Mouse (Mus musculus): Measurements from ENCODE around the gene Hexim2.

Gene Hexim2

DNA sequence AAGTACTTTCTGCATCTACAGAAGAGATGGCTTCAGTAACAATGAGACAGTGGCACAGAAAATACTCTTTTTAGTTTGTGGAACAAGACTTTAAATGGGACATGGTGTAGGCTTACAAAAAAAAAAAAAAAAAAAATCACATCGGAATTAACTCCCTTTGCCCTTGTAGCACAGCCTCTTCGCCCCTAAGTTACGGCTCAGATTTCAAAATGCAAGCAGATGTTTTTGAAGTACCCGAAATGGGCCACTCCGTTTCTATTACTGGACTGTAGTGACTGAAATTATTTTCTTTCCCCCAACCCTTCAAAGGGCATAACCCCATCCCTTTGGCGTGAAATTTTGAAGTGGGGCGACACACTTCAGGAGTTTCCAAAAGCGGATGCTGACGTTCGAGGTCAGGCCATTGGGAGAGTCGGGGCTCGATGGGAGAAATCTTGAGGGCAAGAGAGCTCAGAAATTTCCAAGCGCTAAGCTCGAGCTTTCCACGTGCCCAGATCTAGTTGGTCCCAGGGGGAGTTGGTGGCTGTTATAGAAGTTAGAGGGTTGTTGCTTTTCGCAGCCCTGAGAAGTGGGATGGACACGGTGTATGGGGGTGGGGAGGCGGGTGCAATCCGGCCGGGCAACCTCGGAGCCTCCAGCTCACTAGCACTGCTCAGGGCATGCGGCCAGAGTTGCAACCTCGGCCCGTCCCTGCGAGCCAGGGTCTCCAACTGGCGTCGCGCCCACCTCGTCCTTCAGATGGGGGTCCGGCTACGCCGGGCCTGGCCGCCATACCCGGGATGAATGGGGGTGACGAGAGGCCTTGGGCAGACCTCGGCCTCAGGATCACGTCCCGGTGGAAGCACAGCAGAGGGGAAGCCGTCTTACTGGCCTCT lies at the start of gene Hexim2:
Gene Hexim2, plus strand, starts transcription at position 729 of the 875 bp plus-strand sequence.
- peak; percentile 43 for DNase-seq (ENCODE audit: low read depth)

GRCm38 (mm10) chr11:103093306-103093705 lies 38.9 kb upstream of the Hexim2 start:
- no peak for DNase-seq (ENCODE audit: low read depth)

GRCm38 (mm10) chr11:103093862-103094833 lies 38.1 kb upstream of the Hexim2 start:
- DNase-seq (ENCODE audit: low read depth), result no peak

DNA sequence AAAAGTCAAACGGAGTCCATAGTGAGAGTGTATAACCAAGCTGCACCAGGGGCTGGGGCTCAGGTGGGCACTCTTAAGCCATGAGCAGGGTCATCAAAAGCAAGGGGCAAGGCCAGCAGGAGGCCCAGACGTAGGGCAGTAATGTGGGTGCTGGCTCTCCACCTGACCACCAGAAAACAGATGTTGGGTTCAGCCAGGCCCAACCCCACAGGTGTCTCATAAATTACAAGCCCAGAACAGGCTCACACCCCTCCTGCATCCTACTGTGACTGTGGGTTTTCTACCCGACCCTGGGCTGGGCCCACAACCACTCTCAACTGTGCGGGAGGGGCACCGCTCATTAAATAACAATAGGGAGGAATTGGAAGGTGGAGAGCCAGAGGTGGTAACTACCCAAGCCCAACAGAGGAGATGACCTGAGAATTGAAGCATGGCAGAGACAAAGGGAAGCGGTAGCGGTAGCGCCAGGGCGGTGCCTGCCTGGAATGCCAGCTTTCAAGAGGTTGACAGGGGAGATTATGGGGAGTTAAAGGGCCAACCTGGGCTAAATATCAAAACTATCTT lies 37.0 kb upstream of the Hexim2 start:
- no peak for DNase-seq (ENCODE audit: low read depth)

- no peak for DNase-seq (ENCODE audit: low read depth)
Observed at GRCm38 (mm10) chr11:103095801-103096200, 36.4 kb upstream of the Hexim2 start.

- no peak for DNase-seq (ENCODE audit: low read depth)
Observed at GRCm38 (mm10) chr11:103096979-103097894, 35.0 kb upstream of the Hexim2 start.

DNA sequence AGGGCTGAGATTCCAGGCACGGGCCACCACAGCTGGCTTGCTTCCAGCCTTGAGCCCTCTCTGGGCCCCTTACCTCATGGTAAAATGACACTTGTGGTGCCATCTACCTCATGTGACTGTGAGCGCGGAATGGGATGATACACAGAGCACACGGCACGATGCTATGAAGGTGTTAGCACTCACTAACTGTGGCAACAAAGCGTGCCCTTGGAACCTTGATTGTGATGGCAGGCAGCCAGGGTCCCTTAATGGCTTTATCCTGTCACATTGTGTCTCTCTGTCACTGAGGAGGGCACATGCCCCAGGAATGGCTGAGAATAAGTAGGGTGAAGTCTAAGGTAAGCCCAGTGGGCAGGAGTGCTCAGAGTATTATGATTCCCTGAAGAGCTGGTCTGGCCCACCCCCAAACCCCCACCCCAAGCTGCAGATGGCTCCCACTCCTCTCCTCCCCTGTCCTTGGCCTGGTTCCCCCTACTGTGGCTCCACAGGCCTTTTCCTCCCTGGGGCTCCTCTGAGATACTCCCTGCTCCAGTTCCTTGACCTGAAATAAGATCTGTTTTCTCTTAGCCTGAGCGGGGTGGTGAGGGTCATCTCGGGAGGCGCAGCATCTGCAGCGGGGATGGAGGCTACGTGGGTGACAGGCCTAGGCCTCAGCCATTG lies 33.6 kb upstream of the Hexim2 start:
- DNase-seq (ENCODE audit: low read depth), result no peak

GRCm38 (mm10) chr11:103099352-103099940 lies 32.8 kb upstream of the Hexim2 start:
- DNase-seq (ENCODE audit: low read depth), result no peak

GRCm38 (mm10) chr11:103100361-103100760 lies 31.9 kb upstream of the Hexim2 start:
- DNase-seq (ENCODE audit: low read depth), result no peak

DNA sequence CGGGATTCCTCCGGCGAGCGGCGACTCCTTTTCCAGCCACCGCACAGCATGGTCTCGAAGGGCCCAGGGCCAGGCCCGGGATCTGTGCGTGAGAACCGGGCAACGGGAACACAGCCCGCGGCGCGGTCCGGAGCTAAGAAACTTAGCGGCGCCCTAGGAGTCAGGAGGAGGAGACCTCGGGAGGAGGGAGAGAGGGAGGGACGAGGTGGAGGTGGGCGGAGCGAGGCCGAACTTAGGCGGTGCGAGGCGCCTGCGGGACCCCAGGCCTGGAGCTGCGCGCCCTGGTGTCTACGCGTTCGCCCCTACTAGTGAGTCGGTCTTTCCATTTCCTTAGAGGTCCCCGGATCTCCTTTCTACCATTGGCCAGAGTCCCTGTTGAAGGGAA lies 30.8 kb upstream of the Hexim2 start, which contains the start of the genes Plcd3 and Acbd4:
Gene Plcd3, minus strand, starts transcription at position 178 of the 385 bp plus-strand sequence.
Gene Acbd4, plus strand, starts transcription at position 202 of the 385 bp plus-strand sequence.
- peak; percentile 59 for DNase-seq (ENCODE audit: low read depth)

DNA sequence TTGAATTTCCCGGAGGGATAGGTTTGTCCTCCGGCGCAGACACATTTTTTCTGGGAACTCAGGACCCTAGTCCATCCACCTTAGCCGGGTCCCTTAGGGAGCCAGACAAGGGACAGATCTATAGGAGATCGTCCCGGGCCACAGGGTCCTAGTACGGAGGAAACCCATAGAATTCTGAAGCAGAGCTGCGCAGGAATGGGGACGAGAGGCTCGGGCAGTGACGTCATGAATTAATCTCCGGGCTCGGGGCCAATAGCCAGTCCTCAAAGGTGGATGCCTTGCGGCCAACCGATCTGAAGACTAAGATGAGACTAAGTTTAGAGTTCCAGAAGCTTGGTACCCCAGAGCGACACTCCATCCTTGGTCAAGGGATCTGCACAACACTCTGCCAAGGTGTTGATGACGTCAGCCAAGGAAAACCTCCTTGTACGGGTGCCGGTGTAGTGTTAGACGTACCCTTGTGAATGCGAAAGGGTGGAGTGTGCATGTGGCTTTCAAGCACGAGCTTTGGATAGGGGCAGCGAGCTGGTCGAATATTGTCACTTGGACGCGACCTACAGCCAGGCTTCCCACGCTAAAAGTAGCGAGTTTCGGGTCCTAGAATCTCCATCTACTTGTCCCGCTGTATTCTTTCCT lies 30.2 kb upstream of the Hexim2 start:
- DNase-seq (ENCODE audit: low read depth), result peak; percentile 72

DNA sequence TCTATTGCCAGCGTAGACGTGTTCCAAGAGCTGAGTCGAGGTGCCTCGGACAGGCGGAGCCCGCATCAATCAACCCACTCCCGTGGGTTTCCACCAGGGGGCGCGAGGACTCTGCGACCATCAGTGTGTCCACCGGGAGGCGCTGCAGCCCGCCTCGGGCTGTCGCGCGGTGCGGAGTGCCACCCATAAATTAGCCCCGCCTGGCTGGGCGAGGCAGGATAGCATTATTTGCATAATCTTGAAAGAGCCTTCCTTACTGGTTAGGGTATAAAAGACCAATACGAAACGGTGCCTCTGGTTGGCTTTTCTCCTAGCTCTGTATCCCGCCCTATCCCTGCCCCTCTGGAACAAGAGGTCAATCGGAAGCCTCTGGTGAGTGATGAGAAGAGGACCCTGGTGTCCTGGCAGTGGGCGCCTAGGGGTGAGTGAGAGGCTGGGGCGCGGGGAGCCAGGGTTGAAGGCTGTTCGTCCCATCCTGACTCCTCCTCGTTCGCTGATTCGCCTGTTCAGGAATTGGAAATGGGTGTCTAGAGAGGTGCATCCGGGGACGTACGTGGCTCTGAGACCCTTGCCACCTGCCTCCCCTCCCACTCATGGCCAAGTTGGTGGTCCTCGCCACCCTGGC lies 29.4 kb upstream of the Hexim2 start:
- DNase-seq (ENCODE audit: low read depth), result peak; percentile 99

DNA sequence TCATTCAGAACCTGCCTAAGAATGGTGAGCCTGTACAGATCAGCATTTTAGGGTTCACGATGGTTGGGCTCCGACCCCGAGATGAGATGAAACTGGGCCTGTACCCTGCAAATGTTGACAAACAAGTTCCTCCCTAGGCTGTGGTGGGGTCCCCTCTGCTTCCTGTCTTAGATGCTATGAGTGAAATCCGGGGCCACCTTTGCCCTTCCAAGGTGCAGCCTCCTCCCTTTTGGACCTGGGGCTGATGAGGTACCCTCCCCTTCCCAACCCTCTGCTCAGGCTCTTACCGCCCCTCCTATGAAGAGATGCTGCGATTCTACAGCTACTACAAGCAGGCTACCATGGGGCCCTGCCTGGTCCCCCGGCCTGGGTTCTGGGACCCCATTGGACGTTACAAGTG lies 28.6 kb upstream of the Hexim2 start:
- DNase-seq (ENCODE audit: low read depth), result no peak

DNA sequence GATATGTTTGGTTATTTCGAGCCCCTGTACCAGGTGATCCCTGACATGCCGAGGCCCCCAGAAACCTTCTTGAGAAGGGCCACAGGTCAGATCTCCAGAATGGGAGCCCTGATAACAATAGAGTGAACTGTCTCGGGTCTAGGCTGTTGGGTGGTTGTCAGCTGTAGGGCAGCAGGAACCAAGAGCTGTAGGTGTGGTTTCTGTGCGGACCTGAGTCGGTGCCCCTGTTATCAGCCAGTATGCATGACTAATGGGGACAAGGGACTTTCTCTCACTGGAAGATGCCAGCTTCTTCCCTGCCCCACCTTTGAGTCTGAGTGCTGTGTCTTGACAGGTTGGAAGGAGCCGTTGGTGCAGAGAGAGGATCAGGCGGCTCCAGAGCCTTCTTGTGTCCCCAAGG lies 27.8 kb upstream of the Hexim2 start:
- no peak for DNase-seq (ENCODE audit: low read depth)

DNA sequence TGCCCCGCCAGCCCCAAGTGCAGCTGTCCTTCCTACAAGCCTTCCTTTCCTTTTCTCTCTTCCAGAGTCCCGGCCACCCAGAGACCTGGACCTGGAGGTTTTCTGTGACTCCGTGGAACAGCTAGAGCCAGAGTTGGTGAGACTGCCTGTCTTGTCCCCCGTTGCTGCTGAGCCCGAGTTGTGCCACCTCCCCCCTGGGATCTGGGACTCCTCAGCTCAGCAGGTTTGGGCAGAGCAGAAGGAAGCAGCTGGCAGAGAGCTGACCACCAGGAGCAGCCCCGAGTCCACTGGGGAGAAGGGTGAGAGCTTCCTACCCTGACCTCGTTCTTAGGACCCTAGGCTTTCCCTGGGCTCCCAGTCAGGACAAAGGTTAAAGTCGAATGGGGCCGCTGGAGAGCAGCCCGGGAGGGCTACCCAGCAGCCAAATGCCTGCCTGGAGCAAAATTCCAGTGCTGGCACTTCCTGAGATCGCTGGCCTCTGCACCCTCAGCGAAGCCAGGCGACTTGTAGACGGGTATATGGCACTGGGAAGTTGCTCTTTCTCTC lies 27.0 kb upstream of the Hexim2 start:
- no peak for DNase-seq (ENCODE audit: low read depth)

DNA sequence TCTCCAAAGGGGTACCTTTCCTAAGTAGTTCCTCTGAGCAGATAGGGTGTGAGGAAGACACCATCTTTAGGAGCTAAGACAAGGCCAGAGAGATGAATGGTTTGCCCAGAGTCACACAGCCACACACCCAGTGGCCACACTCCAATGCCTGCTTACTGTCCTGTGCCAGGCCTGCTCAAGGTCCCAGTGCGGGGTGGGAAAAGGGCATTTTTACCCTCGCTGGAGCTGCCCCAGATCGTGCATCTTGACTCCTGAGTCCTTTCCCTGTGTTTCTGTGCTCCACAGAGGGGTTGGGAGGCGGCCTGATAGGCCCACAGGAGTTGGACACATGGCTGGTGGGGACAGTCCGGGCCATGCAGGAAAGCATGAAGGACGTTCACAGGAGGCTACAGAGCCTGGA lies 26.4 kb upstream of the Hexim2 start:
- no peak for DNase-seq (ENCODE audit: low read depth)

- no peak for DNase-seq (ENCODE audit: low read depth)
Observed at GRCm38 (mm10) chr11:103106386-103106785, 25.8 kb upstream of the Hexim2 start.

- DNase-seq (ENCODE audit: low read depth), result no peak
Observed at GRCm38 (mm10) chr11:103111301-103111700, 20.9 kb upstream of the Hexim2 start.

Measured in naive thymus-derived CD4-positive, alpha-beta T cell, adult 2 months (primary cell).